Mouse (Mus musculus): Measurements from ENCODE around the gene Dlx3.

Gene Dlx3

GRCm38 (mm10) chr11:95119990-95120632 lies at the start of gene Dlx3:
Gene Dlx3, plus strand, starts transcription at chr11:95120119.
- DNase-seq, result no peak

GRCm38 (mm10) chr11:95070140-95071107 lies 49.5 kb upstream of the Dlx3 start:
- peak; percentile 24 for DNase-seq

GRCm38 (mm10) chr11:95071266-95071665 lies 48.7 kb upstream of the Dlx3 start:
- peak; percentile 53 for DNase-seq

- peak; percentile 39 for DNase-seq
Observed at GRCm38 (mm10) chr11:95072136-95072535, 47.8 kb upstream of the Dlx3 start.

GRCm38 (mm10) chr11:95072804-95073203 lies 47.1 kb upstream of the Dlx3 start:
- peak; percentile 91 for DNase-seq

- peak; percentile 39 for DNase-seq
Observed at GRCm38 (mm10) chr11:95073835-95074234, 46.1 kb upstream of the Dlx3 start.

- DNase-seq, result peak; percentile 33
Observed at GRCm38 (mm10) chr11:95074694-95075093, 45.2 kb upstream of the Dlx3 start.

- DNase-seq, result peak; percentile 59
Observed at GRCm38 (mm10) chr11:95075197-95076040, 44.5 kb upstream of the Dlx3 start.

- DNase-seq, result peak; percentile 79
Observed at GRCm38 (mm10) chr11:95076041-95076535, 43.8 kb upstream of the Dlx3 start.

GRCm38 (mm10) chr11:95076536-95077111 lies 43.3 kb upstream of the Dlx3 start, which contains the start of gene Itga3:
Gene Itga3, minus strand, starts transcription at chr11:95076801.
- DNase-seq, result peak; percentile 80

GRCm38 (mm10) chr11:95077956-95078355 lies 42.0 kb upstream of the Dlx3 start:
- DNase-seq, result peak; percentile 28

- peak; percentile 34 for DNase-seq
Observed at GRCm38 (mm10) chr11:95079256-95079875, 40.6 kb upstream of the Dlx3 start.

GRCm38 (mm10) chr11:95080783-95081182 lies 39.1 kb upstream of the Dlx3 start:
- DNase-seq, result no peak

- DNase-seq, result no peak
Observed at GRCm38 (mm10) chr11:95082896-95083295, 37.0 kb upstream of the Dlx3 start.

GRCm38 (mm10) chr11:95084175-95084574 lies 35.7 kb upstream of the Dlx3 start:
- DNase-seq, result no peak

GRCm38 (mm10) chr11:95084811-95085382 lies 35.0 kb upstream of the Dlx3 start:
- no peak for DNase-seq

GRCm38 (mm10) chr11:95085710-95086109 lies 34.2 kb upstream of the Dlx3 start:
- DNase-seq, result no peak

GRCm38 (mm10) chr11:95086229-95086628 lies 33.7 kb upstream of the Dlx3 start:
- no peak for DNase-seq

- no peak for DNase-seq
Observed at GRCm38 (mm10) chr11:95087301-95088228, 32.4 kb upstream of the Dlx3 start.

- DNase-seq, result no peak
Observed at GRCm38 (mm10) chr11:95088286-95088685, 31.6 kb upstream of the Dlx3 start.

All from cerebellum, adult 9-10 months (tissue).